Mouse (Mus musculus) neural tube, embryonic 12.5 days (tissue): Measurements from ENCODE around the gene Map2k2. TPM values are rescaled to one million over a fixed set of nuclear protein-coding genes. Genes with fewer than 3 reads are reported as not detected.

Experiments
- ATAC-seq: fragments of 200-750 bp; cut with Nextera tagmentation; 2 replicates; pipeline ENCODE4 v1.8.0; 2017; ENCODE audit warnings: low read depth, mild to moderate bottlenecking, moderate TSS enrichment, moderate library complexity; ENCODE audit not compliant: low FRiP score
- H3K27ac ChIP-seq: fragments of 300-500 bp; sonication (generic); 2 replicates; pipeline ENCODE4 v1.5.1; 2016
- H3K27me3 ChIP-seq: fragments of 300-500 bp; sonication (generic); replicated peaks from 2 replicates; pipeline ENCODE4 v1.6.1; 2016; ENCODE audit warnings: mild to moderate bottlenecking
- H3K36me3 ChIP-seq: fragments of 300-500 bp; sonication (generic); 2 replicates; pipeline ENCODE4 v1.6.1; 2016; ENCODE audit warnings: mild to moderate bottlenecking
- H3K4me1 ChIP-seq: fragments of 300-500 bp; sonication (generic); 2 replicates; pipeline ENCODE4 v1.6.1; 2016
- H3K4me2 ChIP-seq: fragments of 300-500 bp; sonication (generic); replicated peaks from 2 replicates; pipeline ENCODE4 v1.6.1; 2016; ENCODE audit warnings: mild to moderate bottlenecking
- H3K4me3 ChIP-seq: fragments of 300-500 bp; sonication (generic); 2 replicates; pipeline ENCODE4 v1.5.1; 2016
- H3K9ac ChIP-seq: fragments of 300-500 bp; sonication (generic); 2 replicates; pipeline ENCODE4 v1.6.1; 2016; ENCODE audit warnings: mild to moderate bottlenecking
- H3K9me3 ChIP-seq: fragments of 300-500 bp; sonication (generic); 2 replicates; pipeline ENCODE4 v1.6.1; 2016; ENCODE audit warnings: mild to moderate bottlenecking
- WGBS: fragments of 180-500 bp; shearing (Covaris S2); methylation state at CpG from one replicate; pipeline ENCODE4 v1.1.7; 2016; 5-methylcytosine and 5-hydroxymethylcytosine counted together
- polyA plus RNA-seq: library from polyadenylated mRNA; unstranded; fragments of >200 nt; fragmentation: Nextera tagmentation; extraction: Ambion mirVana; gene quantifications from 2 replicates; pipeline ENCODE4 v1.2.1, GENCODE M21; 2016

Map2k2 gene
- polyA plus RNA-seq, 1 experiment from 2014 or later: 232 TPM

DNA sequence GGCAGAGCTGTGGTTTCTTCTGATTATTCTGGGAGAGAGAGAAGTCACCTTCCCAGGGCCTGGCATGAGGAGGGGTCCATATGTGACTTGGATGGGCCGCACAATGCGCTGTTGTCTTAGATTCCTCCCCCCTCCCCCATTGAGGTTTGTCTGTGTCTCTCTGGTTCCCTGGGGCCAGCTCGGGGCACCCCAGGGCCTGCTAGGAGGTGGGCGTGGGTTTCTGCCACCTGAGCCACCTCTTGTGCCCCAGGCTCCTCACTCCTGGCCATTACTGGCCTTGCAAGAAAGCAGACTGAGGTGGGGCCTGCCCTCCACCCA is 33.8 kb downstream of the Map2k2 start:
- ATAC-seq: no peak
- Histone ChIP-seq H3K27ac (no peak overlapping the region), H3K9ac (no peak overlapping the region; the same call in 1 of the 2 replicates), H3K4me1 (peaks cover 62% of the 10 kb centered on the region), H3K36me3 (peaks cover 13% of the 10 kb centered on the region), H3K27me3 (peaks cover 16% of the 10 kb centered on the region), H3K4me3 (no peak overlapping the region), H3K4me2 (peak overlapping the region; percentile 99), H3K9me3 (no peaks in the 10 kb centered on the region)
- WGBS: 76% methylated on average over 4 of the region's 4 CpGs

DNA sequence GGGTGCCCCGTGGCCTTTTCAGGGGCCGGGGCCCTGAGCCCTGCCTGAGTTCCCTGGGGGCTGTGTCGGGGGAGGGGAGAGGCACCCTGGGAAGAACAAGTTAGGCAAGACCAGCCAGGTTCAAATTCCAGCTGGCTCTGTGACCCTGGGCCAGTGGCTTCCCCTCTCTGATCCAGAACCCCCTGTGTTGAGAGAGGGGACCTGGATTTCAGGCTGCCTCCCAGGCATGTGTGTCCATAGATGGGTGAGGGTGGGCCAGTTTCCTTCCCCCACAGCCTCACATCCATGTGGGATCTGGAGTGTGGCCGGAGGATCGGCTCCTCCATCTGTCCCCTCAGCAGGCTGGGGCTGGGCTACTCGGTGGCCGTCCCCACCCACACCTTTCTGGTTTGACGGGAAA is 34.3 kb downstream of the Map2k2 start:
- H3K9me3 ChIP-seq: no peaks in the 10 kb centered on the region
- peak overlapping the region; percentile 99 for H3K4me2 ChIP-seq
- H3K27ac ChIP-seq: no peak overlapping the region
- H3K36me3 ChIP-seq: peaks cover 18% of the 10 kb centered on the region
- H3K4me1 ChIP-seq: peaks cover 62% of the 10 kb centered on the region
- peaks cover 11% of the 10 kb centered on the region for H3K27me3 ChIP-seq
- no peak for ATAC-seq
- 60% methylated on average over 8 of the region's 8 CpGs for WGBS
- no peak overlapping the region for H3K4me3 ChIP-seq
- H3K9ac ChIP-seq: peak overlapping the region; percentile 41; the same call in 1 of the 2 replicates

DNA sequence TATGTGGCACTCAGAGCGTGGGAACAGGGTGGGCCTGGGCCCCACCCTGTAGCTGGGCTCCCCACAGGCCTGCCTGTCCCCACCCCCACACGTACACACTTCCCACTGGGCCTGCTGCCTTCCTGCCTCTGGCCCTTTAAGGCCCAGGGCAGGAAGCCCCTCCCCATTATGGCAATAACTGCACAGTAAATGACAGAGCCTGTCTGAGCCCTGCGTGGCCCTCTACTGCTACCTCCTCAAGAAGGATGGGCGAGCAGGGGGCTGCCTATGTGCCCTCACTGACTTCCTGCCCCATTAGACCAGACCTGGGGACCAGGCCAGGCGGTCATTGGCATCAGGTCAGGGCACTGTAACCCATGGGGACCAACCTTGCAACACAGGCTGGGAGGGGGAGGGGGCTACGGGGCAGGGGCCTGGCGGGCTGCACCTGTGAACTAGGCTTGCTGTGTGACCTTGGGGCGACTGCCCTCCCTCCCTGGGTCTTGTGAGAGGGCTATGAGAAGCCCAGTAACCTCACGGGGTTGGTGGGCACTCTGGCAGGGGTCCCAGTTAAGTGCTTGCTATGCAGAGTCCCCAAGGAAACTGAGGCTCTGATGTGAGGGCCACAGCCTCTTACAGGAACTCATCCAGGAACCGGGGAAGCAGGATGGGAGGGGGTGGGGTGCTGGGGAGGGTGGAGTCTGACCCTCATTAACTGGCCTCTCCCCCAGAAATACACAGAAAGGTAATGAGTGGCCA is 35.2 kb downstream of the Map2k2 start:
- Histone ChIP-seq H3K9me3 (no peaks in the 10 kb centered on the region), H3K4me2 (peak overlapping the region; percentile 99), H3K9ac (peak overlapping the region; percentile 41; the same call in 1 of the 2 replicates), H3K4me1 (peaks cover 59% of the 10 kb centered on the region), H3K36me3 (peaks cover 27% of the 10 kb centered on the region), H3K27ac (no peak overlapping the region), H3K27me3 (peaks cover 2% of the 10 kb centered on the region), H3K4me3 (no peak overlapping the region)
- 68% methylated on average over 10 of the region's 10 CpGs for WGBS
- no peak for ATAC-seq

DNA sequence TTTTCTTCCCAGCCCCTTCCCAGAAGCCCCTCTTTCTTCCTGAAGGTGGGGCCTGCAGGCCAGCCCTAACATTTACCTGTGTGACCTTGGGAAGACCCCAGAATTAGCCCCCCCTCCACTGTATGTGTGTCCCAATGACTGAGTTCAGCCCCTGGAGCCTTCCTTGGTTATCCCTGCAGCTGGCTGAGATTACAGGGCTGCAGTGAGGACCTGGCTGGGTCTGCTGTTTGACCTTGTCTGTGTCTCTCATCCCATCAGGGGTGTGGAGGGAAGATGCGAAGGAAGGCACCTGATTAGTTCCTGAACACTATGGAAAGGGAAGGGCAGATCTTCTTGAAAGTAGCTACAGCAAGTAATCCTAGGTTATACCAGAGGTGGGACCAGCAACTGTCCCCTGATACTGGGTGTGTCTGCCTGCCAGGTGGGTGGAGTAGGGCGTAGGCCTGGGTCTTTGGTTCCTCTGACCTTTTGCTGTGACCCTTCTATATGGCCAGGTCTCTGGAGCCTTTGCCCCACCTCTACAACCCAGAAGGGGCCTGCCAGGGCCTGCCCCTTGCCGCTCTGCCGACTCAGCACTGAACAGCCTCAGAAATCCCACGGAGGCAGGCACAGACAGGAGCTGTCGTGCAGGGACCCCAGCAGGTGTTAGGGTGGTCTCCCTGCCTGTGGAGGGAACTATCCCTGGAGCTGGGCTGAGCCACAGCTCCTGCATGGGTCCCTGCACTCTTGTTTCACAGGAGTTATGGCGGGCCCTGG is 35.9 kb downstream of the Map2k2 start:
- WGBS: 85% methylated on average over 7 of the region's 7 CpGs
- H3K27me3 ChIP-seq: no peaks in the 10 kb centered on the region
- H3K4me3 ChIP-seq: no peak overlapping the region
- H3K36me3 ChIP-seq: peaks cover 34% of the 10 kb centered on the region
- peak overlapping the region; percentile 99 for H3K4me2 ChIP-seq
- H3K9me3 ChIP-seq: no peaks in the 10 kb centered on the region
- peaks cover 57% of the 10 kb centered on the region for H3K4me1 ChIP-seq
- H3K9ac ChIP-seq: peak overlapping the region; percentile 41
- no peak overlapping the region for H3K27ac ChIP-seq
- no peak for ATAC-seq

DNA sequence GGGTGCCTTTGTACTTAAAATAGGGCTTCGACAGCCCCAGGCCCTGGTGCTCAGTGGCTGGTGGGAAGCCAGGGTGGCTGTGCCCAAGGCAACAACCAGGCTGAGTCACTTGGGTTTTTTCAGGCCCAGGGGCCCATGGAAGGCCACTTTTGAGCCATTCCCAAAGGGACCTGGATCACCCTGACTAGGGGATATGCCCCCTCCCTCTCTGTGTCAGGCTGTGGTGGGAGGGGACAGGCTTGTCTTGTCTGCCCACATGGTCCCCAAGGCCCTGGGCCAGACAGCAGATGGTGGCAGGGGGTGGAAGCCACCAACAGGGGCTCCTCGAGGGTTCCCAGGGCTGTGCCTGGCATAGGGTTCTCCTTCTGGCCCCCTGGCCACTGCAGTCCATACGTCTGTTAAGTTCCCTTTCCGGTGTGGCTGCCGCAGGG is 36.9 kb downstream of the Map2k2 start:
- Histone ChIP-seq H3K4me1 (peaks cover 57% of the 10 kb centered on the region), H3K4me2 (peak overlapping the region; percentile 99), H3K9ac (0 out of 2 replicates have a peak overlapping the region, but pooled peaks have one; percentile 33), H3K9me3 (no peaks in the 10 kb centered on the region), H3K27me3 (no peaks in the 10 kb centered on the region), H3K36me3 (peaks cover 43% of the 10 kb centered on the region), H3K27ac (no peak overlapping the region), H3K4me3 (no peak overlapping the region)
- ATAC-seq: no peak
- 72% methylated on average over 5 of the region's 5 CpGs for WGBS

DNA sequence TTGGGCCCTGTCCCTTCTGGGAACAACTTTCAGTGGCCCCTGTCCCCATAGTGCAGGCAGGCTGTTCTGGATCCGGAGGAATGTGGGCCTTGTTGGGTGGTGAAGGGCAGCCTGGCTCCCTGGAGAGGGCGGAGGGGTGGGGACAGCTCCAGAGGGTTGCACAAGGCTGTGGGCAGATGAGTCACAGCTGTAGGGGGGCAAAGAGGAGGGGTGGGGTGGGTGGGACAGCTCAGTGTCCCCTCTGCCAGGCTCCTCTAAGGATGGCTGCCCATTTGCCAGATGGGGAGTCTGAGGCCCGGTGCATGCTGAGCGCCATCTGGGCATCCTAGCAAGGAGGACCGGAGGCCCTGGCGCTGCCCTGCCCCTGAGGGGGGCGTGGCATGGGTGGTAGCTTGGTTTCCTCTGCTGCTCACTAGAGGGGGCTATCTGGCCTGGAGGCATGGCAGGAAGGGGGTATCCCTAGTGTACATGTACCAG is 37.5 kb downstream of the Map2k2 start:
- H3K4me1 ChIP-seq: peaks cover 54% of the 10 kb centered on the region
- 91% methylated on average over 7 of the region's 7 CpGs for WGBS
- H3K9ac ChIP-seq: no peak overlapping the region
- H3K9me3 ChIP-seq: no peaks in the 10 kb centered on the region
- H3K36me3 ChIP-seq: peaks cover 50% of the 10 kb centered on the region
- H3K27me3 ChIP-seq: no peaks in the 10 kb centered on the region
- ATAC-seq: no peak
- H3K4me2 ChIP-seq: no peak overlapping the region
- H3K4me3 ChIP-seq: no peak overlapping the region
- no peak overlapping the region for H3K27ac ChIP-seq

DNA sequence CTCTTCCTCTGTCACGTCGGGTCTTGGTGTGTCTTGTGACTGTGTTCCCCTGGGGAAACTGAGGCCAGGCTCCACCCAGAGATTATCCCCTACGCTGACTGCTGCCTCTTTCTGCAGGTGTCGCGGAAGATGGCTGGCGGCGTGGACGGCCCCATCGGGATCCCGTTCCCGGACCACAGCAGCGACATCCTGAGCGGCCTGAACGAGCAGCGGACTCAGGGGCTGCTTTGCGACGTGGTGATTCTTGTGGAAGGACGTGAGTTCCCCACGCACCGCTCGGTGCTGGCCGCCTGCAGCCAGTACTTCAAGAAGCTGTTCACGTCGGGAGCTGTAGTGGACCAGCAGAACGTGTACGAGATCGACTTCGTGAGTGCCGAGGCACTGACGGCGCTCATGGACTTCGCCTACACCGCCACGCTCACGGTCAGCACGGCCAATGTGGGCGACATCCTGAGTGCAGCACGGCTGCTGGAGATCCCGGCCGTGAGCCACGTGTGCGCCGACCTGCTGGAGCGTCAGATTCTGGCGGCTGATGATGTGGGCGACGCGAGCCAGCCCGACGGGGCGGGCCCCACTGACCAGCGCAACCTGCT is 38.2 kb downstream of the Map2k2 start:
- Histone ChIP-seq H3K4me1 (peaks cover 46% of the 10 kb centered on the region), H3K27ac (no peak overlapping the region), H3K9ac (no peak overlapping the region), H3K4me2 (no peak overlapping the region), H3K4me3 (no peak overlapping the region), H3K9me3 (no peaks in the 10 kb centered on the region), H3K27me3 (no peaks in the 10 kb centered on the region), H3K36me3 (peaks cover 57% of the 10 kb centered on the region)
- WGBS: 95% methylated on average over 52 of the region's 52 CpGs
- ATAC-seq: no peak

DNA sequence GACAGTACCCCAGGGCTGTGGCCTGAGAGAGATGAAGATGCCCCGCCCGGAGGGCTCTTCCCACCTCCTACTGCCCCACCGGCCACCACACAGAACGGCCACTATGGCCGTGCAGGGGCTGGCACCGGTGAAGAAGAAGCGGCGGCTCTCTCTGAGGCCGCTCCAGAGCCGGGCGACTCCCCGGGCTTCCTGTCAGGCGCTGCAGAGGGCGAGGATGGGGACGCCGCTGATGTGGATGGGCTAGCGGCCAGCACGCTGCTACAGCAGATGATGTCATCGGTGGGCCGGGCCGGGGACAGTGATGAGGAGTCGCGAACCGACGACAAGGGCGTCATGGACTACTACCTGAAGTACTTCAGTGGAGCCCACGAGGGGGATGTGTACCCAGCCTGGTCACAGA is 39.0 kb downstream of the Map2k2 start:
- WGBS: 92% methylated on average over 27 of the region's 27 CpGs
- Histone ChIP-seq H3K4me2 (no peak overlapping the region), H3K4me3 (no peak overlapping the region), H3K36me3 (peaks cover 64% of the 10 kb centered on the region), H3K27ac (no peak overlapping the region), H3K9ac (no peak overlapping the region), H3K4me1 (peaks cover 39% of the 10 kb centered on the region), H3K9me3 (no peaks in the 10 kb centered on the region), H3K27me3 (no peaks in the 10 kb centered on the region)
- ATAC-seq: no peak

DNA sequence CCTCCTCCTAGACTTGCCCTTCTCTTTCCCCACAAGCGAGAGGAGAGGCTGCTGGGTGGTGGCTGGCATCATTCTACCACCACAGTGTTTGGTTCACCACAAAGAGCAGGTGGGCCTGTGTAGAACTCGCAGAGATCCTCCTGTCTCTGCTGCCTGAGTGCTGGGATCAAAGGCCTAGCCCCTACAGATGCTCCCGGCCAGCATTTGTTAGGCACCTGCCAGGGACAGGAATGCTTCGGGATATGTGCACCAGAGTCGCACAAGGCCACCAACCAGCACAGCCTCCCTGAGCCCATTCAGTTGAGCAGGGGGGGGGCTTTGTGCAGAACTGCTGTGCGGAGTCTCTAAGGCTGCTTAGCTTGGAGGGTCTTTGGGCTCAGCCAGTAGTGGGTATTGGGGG is 39.6 kb downstream of the Map2k2 start:
- no peak overlapping the region for H3K4me3 ChIP-seq
- ATAC-seq: no peak
- no peak overlapping the region for H3K4me2 ChIP-seq
- no peaks in the 10 kb centered on the region for H3K9me3 ChIP-seq
- H3K36me3 ChIP-seq: peaks cover 70% of the 10 kb centered on the region
- H3K4me1 ChIP-seq: peaks cover 33% of the 10 kb centered on the region
- H3K9ac ChIP-seq: no peak overlapping the region
- 95% methylated on average over 6 of the region's 6 CpGs for WGBS
- H3K27ac ChIP-seq: no peak overlapping the region
- H3K27me3 ChIP-seq: no peaks in the 10 kb centered on the region

DNA sequence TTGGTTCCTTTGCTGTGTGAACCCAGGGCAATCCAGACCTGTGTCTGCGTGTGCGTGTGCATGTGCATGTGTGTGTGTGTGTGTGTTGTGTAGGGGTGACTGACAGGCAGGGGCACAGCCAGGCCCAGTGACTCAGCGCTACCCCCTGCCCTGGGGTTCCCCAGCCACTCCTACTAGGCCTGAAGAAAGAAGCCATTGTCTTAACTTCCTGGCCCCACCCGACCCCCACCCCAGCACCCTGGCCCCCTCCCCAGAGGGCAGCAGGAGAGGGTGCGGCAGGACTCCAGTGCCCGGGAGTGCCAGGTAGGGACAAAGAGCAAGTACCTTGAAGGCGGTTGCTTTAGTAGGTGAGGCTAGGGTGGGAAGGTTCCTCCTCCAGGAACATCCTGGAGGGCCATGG is 40.1 kb downstream of the Map2k2 start:
- peaks cover 74% of the 10 kb centered on the region for H3K36me3 ChIP-seq
- no peaks in the 10 kb centered on the region for H3K27me3 ChIP-seq
- H3K9ac ChIP-seq: no peak overlapping the region
- H3K27ac ChIP-seq: no peak overlapping the region
- no peak overlapping the region for H3K4me2 ChIP-seq
- no peak overlapping the region for H3K4me3 ChIP-seq
- H3K9me3 ChIP-seq: no peaks in the 10 kb centered on the region
- 94% methylated on average over 7 of the region's 7 CpGs for WGBS
- peaks cover 28% of the 10 kb centered on the region for H3K4me1 ChIP-seq
- no peak for ATAC-seq

DNA sequence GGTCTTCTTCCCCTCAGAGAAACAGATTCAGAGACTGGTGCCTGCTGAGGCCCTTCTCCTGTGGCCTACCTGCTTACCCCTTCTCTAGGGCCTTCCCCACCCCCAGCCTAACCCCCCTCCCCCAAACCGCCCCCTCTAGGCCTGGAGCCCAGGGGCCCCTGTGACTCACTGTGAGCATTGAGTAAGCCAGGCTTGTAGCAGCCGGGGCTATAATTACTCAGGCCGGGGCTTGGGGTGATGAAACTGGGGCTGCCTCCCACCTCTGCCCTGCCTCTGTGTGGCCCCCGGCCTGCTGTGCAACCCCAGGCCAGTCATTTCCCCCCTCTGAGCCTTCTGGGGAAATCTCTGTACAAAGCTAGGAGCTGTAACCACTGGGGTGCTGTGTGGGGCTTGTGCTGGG is 40.6 kb downstream of the Map2k2 start:
- ATAC-seq: no peak
- WGBS: 95% methylated on average over 4 of the region's 4 CpGs
- peaks cover 74% of the 10 kb centered on the region for H3K36me3 ChIP-seq
- H3K4me1 ChIP-seq: peaks cover 23% of the 10 kb centered on the region
- H3K27ac ChIP-seq: no peak overlapping the region
- H3K9ac ChIP-seq: no peak overlapping the region
- no peak overlapping the region for H3K4me2 ChIP-seq
- no peaks in the 10 kb centered on the region for H3K9me3 ChIP-seq
- no peaks in the 10 kb centered on the region for H3K27me3 ChIP-seq
- H3K4me3 ChIP-seq: no peak overlapping the region

DNA sequence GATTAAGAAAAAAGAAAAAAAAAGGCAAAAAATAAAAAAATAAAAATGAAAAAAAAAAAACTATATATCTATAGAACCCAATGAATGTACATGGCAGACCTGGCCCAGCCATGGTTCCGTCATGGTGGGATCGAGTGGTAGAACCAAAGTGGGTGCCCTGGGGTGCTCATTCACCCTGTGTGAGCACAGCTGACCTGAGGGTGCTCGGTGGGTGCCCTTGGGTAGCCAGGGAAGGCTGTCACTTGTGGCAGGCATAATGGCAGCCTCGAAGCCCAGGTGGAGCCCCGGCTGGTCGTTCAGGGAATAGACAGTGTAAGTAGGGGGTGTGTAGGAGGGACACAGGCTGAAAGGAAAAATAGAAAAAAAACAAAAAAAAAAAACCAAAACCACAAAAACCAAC is 45.5 kb downstream of the Map2k2 start:
- no peaks in the 10 kb centered on the region for H3K9me3 ChIP-seq
- ATAC-seq: no peak
- WGBS: 74% methylated on average over 6 of the region's 6 CpGs

More for the DNA sequence above, 45.5 kb downstream of the Map2k2 start:
- H3K27ac ChIP-seq: no peak overlapping the region
- no peaks in the 10 kb centered on the region for H3K27me3 ChIP-seq
- H3K4me1 ChIP-seq: no peaks in the 10 kb centered on the region
- no peak overlapping the region for H3K9ac ChIP-seq
- H3K36me3 ChIP-seq: peaks cover 83% of the 10 kb centered on the region
- H3K4me2 ChIP-seq: no peak overlapping the region
- no peak overlapping the region for H3K4me3 ChIP-seq
